Mouse (Mus musculus): Measurements from ENCODE around the gene Col23a1. TPM values are rescaled to one million over a fixed set of nuclear protein-coding genes. Genes with fewer than 3 reads are reported as not detected.

The Col23a1 gene
- polyA plus RNA-seq (2016; fragmentation: Nextera tagmentation; extraction: Ambion mirVana), result 4.9 and 6.8 TPM in 2 replicates

- 0 out of 2 replicates have a peak within 1 kb of the TSS, but pooled peaks have one; percentile 38 for H3K27ac ChIP-seq
- peak; percentile 90 for ATAC-seq (ENCODE audit: low FRiP score)
- peak within 1 kb of the TSS; percentile 94 for H3K4me2 ChIP-seq
- peak within 1 kb of the TSS; percentile 62 for H3K4me3 ChIP-seq (replicated peaks)
- H3K4me1 ChIP-seq, result peaks cover 9% of the 10 kb centered on the region
- H3K36me3 ChIP-seq (replicated peaks), result peaks cover 4% of the 10 kb centered on the region; the same call in 1 of the 2 replicates
- peak within 1 kb of the TSS; percentile 68 for H3K9ac ChIP-seq
- under 1% methylated on average over 30 of the region's 38 CpGs for WGBS
- peaks cover 18% of the 10 kb centered on the region for H3K27me3 ChIP-seq
- H3K9me3 ChIP-seq, result no peaks in the 10 kb centered on the region
Observed at GRCm38 (mm10) chr11:51289564-51290041, at the start of gene Col23a1. Col23a1 (plus strand) TSS chr11:51289920.

- Histone ChIP-seq H3K4me3 (replicated peaks) (no peak overlapping the region), H3K4me2 (no peak overlapping the region), H3K4me1 (no peaks in the 10 kb centered on the region), H3K9me3 (no peaks in the 10 kb centered on the region), H3K36me3 (replicated peaks) (no peaks in the 10 kb centered on the region), H3K9ac (no peak overlapping the region), H3K27ac (no peak overlapping the region), H3K27me3 (no peaks in the 10 kb centered on the region)
- 94% methylated on average over 2 of the region's 2 CpGs for WGBS
- no peak for ATAC-seq (ENCODE audit: low FRiP score)
Observed at GRCm38 (mm10) chr11:51242897-51243296, 46.8 kb upstream of the Col23a1 start.

- peaks cover under 1% of the 10 kb centered on the region; the same call in 1 of the 2 replicates for H3K4me1 ChIP-seq
- no peak overlapping the region for H3K4me2 ChIP-seq
- H3K36me3 ChIP-seq (replicated peaks), result no peaks in the 10 kb centered on the region
- no peak for ATAC-seq (ENCODE audit: low FRiP score)
- H3K9me3 ChIP-seq, result no peaks in the 10 kb centered on the region
- 87% methylated on average over 4 of the region's 4 CpGs for WGBS
- H3K9ac ChIP-seq, result no peak overlapping the region
- H3K27ac ChIP-seq, result no peak overlapping the region
- no peak overlapping the region for H3K4me3 ChIP-seq (replicated peaks)
- H3K27me3 ChIP-seq, result no peaks in the 10 kb centered on the region
Observed at GRCm38 (mm10) chr11:51257006-51257405, 32.7 kb upstream of the Col23a1 start.

DNA sequence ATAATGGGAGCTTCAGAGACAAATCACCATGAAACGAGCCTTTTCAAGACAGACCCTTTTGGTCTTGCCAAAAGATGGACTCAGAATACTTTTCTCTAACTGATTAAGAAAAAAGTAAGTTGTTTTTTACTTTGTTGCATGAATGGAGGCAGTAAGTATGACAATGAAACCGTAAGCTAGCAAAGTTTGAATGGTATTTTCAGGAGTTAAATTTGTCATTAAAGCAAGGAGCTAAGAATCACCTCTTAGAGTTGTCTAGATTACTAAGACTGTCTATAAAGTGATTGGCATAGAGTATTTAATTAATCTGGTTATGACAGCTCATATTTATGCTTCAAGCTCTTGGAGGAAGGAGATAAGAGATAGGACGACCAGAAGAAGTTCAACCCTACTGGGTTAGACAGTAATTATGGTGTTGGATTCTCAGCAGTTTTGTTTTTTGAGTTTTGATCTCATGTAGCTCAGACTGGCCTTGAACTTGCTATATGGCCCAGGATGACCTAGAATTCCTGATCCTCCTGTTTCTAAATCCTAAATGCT, 28.0 kb upstream of the Col23a1 start, which contains the start of gene Clk4:
Gene Clk4 (plus strand): TSS at position 51 of the 540 bp plus-strand sequence.
- Histone ChIP-seq H3K4me1 (peaks cover 27% of the 10 kb centered on the region), H3K27ac (peak within 1 kb of the TSS; percentile 93), H3K36me3 (replicated peaks) (0 out of 2 replicates have a peak, but pooled peaks cover under 1% of the 10 kb centered on the region), H3K27me3 (no peaks in the 10 kb centered on the region), H3K4me3 (replicated peaks) (peak within 1 kb of the TSS; percentile 79), H3K9ac (peak within 1 kb of the TSS; percentile 67), H3K4me2 (peak within 1 kb of the TSS; percentile 79), H3K9me3 (no peaks in the 10 kb centered on the region)
- 77% methylated on average over 3 of the region's 3 CpGs for WGBS
- ATAC-seq (ENCODE audit: low FRiP score), result no peak

GRCm38 (mm10) chr11:51262342-51263285, 27.1 kb upstream of the Col23a1 start, which contains the start of gene BC049762:
BC049762 (minus strand) TSS chr11:51263046.
- peak; percentile 98 for ATAC-seq (ENCODE audit: low FRiP score)
- peaks cover 27% of the 10 kb centered on the region for H3K4me1 ChIP-seq
- H3K9me3 ChIP-seq, result no peaks in the 10 kb centered on the region
- H3K4me3 ChIP-seq (replicated peaks), result peak within 1 kb of the TSS; percentile 79
- peak within 1 kb of the TSS; percentile 79 for H3K4me2 ChIP-seq
- WGBS, result 9% methylated on average over 57 of the region's 57 CpGs
- peaks cover 5% of the 10 kb centered on the region; the same call in 1 of the 2 replicates for H3K36me3 ChIP-seq (replicated peaks)
- peak within 1 kb of the TSS; percentile 93 for H3K27ac ChIP-seq
- H3K27me3 ChIP-seq, result no peaks in the 10 kb centered on the region
- H3K9ac ChIP-seq, result peak within 1 kb of the TSS; percentile 87

DNA sequence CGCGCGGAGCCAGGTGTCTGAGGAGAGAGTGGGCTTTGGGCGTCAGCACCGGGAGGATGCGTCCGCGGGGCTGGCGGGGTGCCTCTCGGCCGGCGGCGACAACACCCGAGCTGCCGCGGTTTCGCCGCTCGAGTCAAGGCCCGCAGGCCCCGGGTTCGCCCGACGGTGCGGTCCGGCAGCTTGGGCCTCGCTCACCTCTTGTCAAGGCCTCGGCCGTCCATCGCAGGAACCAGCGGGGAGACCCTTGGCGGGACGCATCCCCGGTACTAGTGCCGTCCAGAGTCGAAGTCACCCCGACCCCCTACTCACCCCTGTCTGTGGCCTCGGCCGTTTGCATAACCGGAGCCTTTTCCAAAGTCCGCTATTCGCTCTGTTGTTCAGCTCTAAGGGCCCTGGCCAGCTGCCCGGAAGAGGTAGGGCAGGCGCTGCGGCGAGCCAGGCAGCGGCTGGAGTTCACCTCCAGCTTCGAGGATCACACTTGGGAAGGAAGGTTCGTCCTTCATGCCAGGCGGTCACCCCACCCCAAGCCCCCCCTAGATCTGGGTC, 26.4 kb upstream of the Col23a1 start:
- peaks cover 27% of the 10 kb centered on the region for H3K4me1 ChIP-seq
- peak overlapping the region; percentile 79 for H3K4me2 ChIP-seq
- peak overlapping the region; percentile 87 for H3K9ac ChIP-seq
- under 1% methylated on average over 39 of the region's 50 CpGs for WGBS
- no peaks in the 10 kb centered on the region for H3K27me3 ChIP-seq
- no peaks in the 10 kb centered on the region for H3K9me3 ChIP-seq
- H3K27ac ChIP-seq, result peak overlapping the region; percentile 93
- peaks cover 5% of the 10 kb centered on the region; the same call in 1 of the 2 replicates for H3K36me3 ChIP-seq (replicated peaks)
- peak; percentile 75 for ATAC-seq (ENCODE audit: low FRiP score)
- H3K4me3 ChIP-seq (replicated peaks), result peak overlapping the region; percentile 79

- Histone ChIP-seq H3K36me3 (replicated peaks) (peaks cover 5% of the 10 kb centered on the region; the same call in 1 of the 2 replicates), H3K27ac (no peak overlapping the region), H3K27me3 (no peaks in the 10 kb centered on the region), H3K9ac (peak overlapping the region; percentile 46), H3K9me3 (no peaks in the 10 kb centered on the region), H3K4me1 (peaks cover 27% of the 10 kb centered on the region), H3K4me3 (replicated peaks) (peak overlapping the region; percentile 79), H3K4me2 (peak overlapping the region; percentile 79)
- 34% methylated on average over 6 of the region's 6 CpGs for WGBS
- no peak for ATAC-seq (ENCODE audit: low FRiP score)
Observed at GRCm38 (mm10) chr11:51264352-51264751, 25.4 kb upstream of the Col23a1 start.

DNA sequence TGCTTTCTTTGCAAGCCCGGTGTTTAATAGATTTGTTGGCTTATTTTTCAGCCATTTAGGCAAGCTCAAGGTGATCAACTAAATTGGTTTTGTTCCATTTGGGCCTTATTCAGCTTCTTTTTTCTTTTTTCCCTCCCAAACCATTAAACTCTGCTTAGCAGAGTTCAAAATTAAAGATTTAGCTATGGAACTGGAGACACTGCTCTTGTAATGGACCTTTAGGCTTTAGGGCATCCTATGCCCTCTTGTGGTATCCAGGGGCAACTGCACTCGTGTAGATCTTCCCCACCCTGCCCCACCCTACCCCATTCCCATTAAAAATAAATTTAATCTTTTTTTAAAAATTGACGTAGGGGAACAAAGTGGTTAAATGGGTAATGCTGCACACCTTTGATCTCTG, 24.4 kb upstream of the Col23a1 start:
- H3K4me2 ChIP-seq, result peak overlapping the region; percentile 79
- H3K9ac ChIP-seq, result no peak overlapping the region
- 52% methylated on average over 3 of the region's 3 CpGs for WGBS
- no peak overlapping the region for H3K27ac ChIP-seq
- no peak overlapping the region for H3K4me3 ChIP-seq (replicated peaks)
- no peaks in the 10 kb centered on the region for H3K9me3 ChIP-seq
- peaks cover 27% of the 10 kb centered on the region for H3K4me1 ChIP-seq
- peaks cover 8% of the 10 kb centered on the region for H3K36me3 ChIP-seq (replicated peaks)
- no peaks in the 10 kb centered on the region for H3K27me3 ChIP-seq
- no peak for ATAC-seq (ENCODE audit: low FRiP score)

GRCm38 (mm10) chr11:51274418-51274817, 15.3 kb upstream of the Col23a1 start:
- H3K27ac ChIP-seq, result no peak overlapping the region
- WGBS, result 77% methylated on average over 1 of the region's 1 CpGs
- H3K4me1 ChIP-seq, result no peaks in the 10 kb centered on the region
- H3K9ac ChIP-seq, result no peak overlapping the region
- peaks cover 75% of the 10 kb centered on the region for H3K36me3 ChIP-seq (replicated peaks)
- no peaks in the 10 kb centered on the region for H3K27me3 ChIP-seq
- no peak overlapping the region for H3K4me3 ChIP-seq (replicated peaks)
- ATAC-seq (ENCODE audit: low FRiP score), result no peak
- no peaks in the 10 kb centered on the region for H3K9me3 ChIP-seq
- no peak overlapping the region for H3K4me2 ChIP-seq

GRCm38 (mm10) chr11:51290066-51290955, 591 bp downstream of the Col23a1 start:
- H3K27me3 ChIP-seq, result peaks cover 18% of the 10 kb centered on the region
- peak; percentile 84 for ATAC-seq (ENCODE audit: low FRiP score)
- WGBS, result 1% methylated on average over 70 of the region's 74 CpGs

DNA sequence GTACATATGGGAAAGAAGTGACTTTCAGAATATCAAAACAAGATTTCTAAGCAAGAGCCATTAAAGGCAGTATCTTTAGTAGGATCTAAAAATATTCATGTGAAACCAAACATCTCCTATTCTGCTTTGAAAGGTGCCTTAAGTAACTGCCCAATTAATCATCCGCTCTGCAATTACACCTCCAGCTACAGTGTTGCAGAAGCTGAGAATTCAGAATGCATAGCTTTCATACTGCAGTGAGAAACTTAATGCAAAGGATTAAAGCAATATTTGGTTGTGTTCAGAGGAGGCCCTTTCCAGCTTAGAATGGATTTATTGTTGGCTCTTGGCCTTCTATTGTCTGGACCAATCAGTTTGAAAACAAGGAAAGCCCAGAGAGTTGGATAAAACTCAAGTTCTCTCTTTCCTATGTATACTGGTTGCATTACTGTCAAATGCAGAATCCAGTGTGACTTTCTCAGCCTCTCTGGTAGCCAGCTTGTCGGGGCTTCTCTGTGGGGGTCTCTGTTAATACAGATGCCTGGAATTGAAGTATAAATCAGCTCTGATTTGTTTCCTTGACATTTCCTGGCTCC, 4.3 kb downstream of the Col23a1 start:
- Histone ChIP-seq H3K27me3 (peaks cover 18% of the 10 kb centered on the region), H3K27ac (no peak overlapping the region), H3K36me3 (replicated peaks) (no peaks in the 10 kb centered on the region), H3K9ac (no peak overlapping the region), H3K4me2 (no peak overlapping the region), H3K9me3 (no peaks in the 10 kb centered on the region), H3K4me1 (peaks cover 9% of the 10 kb centered on the region), H3K4me3 (replicated peaks) (no peak overlapping the region)
- WGBS, result 63% methylated on average over 2 of the region's 2 CpGs
- no peak for ATAC-seq (ENCODE audit: low FRiP score)

More at GRCm38 (mm10) chr11:51290066-51290955, 591 bp downstream of the Col23a1 start:
- H3K4me1 ChIP-seq, result peaks cover 9% of the 10 kb centered on the region
- no peaks in the 10 kb centered on the region for H3K9me3 ChIP-seq
- 0 out of 2 replicates have a peak overlapping the region, but pooled peaks have one; percentile 38 for H3K27ac ChIP-seq
- H3K36me3 ChIP-seq (replicated peaks), result no peaks in the 10 kb centered on the region
- H3K4me2 ChIP-seq, result peak overlapping the region; percentile 94
- peak overlapping the region; percentile 62 for H3K4me3 ChIP-seq (replicated peaks)
- H3K9ac ChIP-seq, result peak overlapping the region; percentile 68
